ENCODE assay signal across 22 mouse cellular contexts in genomic region chr3:54897974-54898373, GRCm38 (mm10). TPM values are rescaled to one million over a fixed set of nuclear protein-coding genes. Genes with fewer than 3 reads are reported as not detected.
"Had no signal": no experiment of that assay in that cellular context is flagged by ENCODE, and none has a peak within 500 bp of the region (broad histone marks: within the 10 kb centered on the region; RNA-seq: fewer than 3 reads in every experiment).

No protein-coding gene starts in this region.

- H3K4me2 ChIP-seq: intestine, embryonic 15.5 days; kidney, embryonic 15.5 days; limb, embryonic 13.5 days; liver, embryonic 12.5 days; liver, embryonic 15.5 days; midbrain, embryonic 11.5 days; stomach, embryonic 15.5 days had no signal

- H3K36me3 ChIP-seq: intestine, embryonic 15.5 days; kidney, embryonic 15.5 days; limb, embryonic 10.5 days; limb, embryonic 13.5 days; liver, embryonic 12.5 days; liver, embryonic 15.5 days; stomach, embryonic 15.5 days had no signal

- H3K27ac ChIP-seq: intestine, embryonic 15.5 days; kidney, embryonic 15.5 days; limb, embryonic 10.5 days; limb, embryonic 13.5 days; liver, embryonic 12.5 days; liver, embryonic 15.5 days; stomach, embryonic 15.5 days had no signal

- H3K4me1 ChIP-seq: intestine, embryonic 15.5 days; kidney, embryonic 15.5 days; liver, embryonic 12.5 days; liver, embryonic 15.5 days; stomach, embryonic 15.5 days had no signal

- H3K9me3 ChIP-seq: intestine, embryonic 15.5 days; kidney, embryonic 15.5 days; limb, embryonic 10.5 days; limb, embryonic 13.5 days; liver, embryonic 12.5 days; liver, embryonic 15.5 days; stomach, embryonic 15.5 days had no signal

- H3K9ac ChIP-seq: intestine, embryonic 15.5 days; kidney, embryonic 15.5 days; limb, embryonic 13.5 days; liver, embryonic 12.5 days; liver, embryonic 15.5 days; stomach, embryonic 15.5 days had no signal

- DNase-seq: kidney, adult 11 months; kidney, adult 8-10 months; kidney, postnatal 10 days; kidney, postnatal 36 days; liver; lung, adult 18-20 months; lung, postnatal 14 days; midbrain, embryonic 14.5 days; right cerebral cortex, postnatal 25 days; spleen, adult 18-20 months; thymus, postnatal 25 days had no signal

- H3K4me3 ChIP-seq: intestine, embryonic 15.5 days; kidney, embryonic 15.5 days; limb, embryonic 10.5 days; limb, embryonic 13.5 days; liver, embryonic 12.5 days; liver, embryonic 15.5 days; stomach, embryonic 15.5 days had no signal

- H3K27me3 ChIP-seq: intestine, embryonic 15.5 days; kidney, embryonic 15.5 days; limb, embryonic 13.5 days; liver, embryonic 12.5 days; liver, embryonic 15.5 days; stomach, embryonic 15.5 days had no signal

- ATAC-seq: intestine, embryonic 15.5 days; liver, embryonic 12.5 days had no signal

RNA-seq across cellular contexts. Expression of gene Sertm1, which starts 17.7 kb away (rescaled TPM):
- total RNA-seq: megakaryocyte progenitor cell, adult 5-6 weeks; megakaryocyte-erythroid progenitor cell, adult 5-6 weeks had no signal
- polyA plus RNA-seq: limb, embryonic 10.5 days; thymus, postnatal 0 days had no signal
